ENCODE assay signal across 13 mouse cellular contexts in genomic region chr1:159551036-159551435, GRCm38 (mm10). TPM values are rescaled to one million over a fixed set of nuclear protein-coding genes. Genes with fewer than 3 reads are reported as not detected.
"Had no signal": no experiment of that assay in that cellular context is flagged by ENCODE, and none has a peak within 500 bp of the region (broad histone marks: within the 10 kb centered on the region; RNA-seq: fewer than 3 reads in every experiment).

No protein-coding gene starts in this region.

- H3K27ac ChIP-seq: kidney, embryonic 15.5 days; limb, embryonic 12.5 days; liver, embryonic 13.5 days; lung, embryonic 15.5 days; midbrain, embryonic 13.5 days; stomach, postnatal 0 days had no signal

- DNase-seq: kidney, postnatal 25 days; layer of hippocampus, adult 9-11 months; liver; liver, embryonic 13.5 days; liver, postnatal 0 days; thymus, postnatal 4 days had no signal

- H3K4me3 ChIP-seq: kidney, embryonic 15.5 days; limb, embryonic 12.5 days; liver, embryonic 13.5 days; lung, embryonic 15.5 days; midbrain, embryonic 13.5 days; myocyte had no signal

- H3K9ac ChIP-seq: kidney, embryonic 15.5 days; limb, embryonic 12.5 days; liver, embryonic 13.5 days; liver, postnatal 0 days; lung, embryonic 15.5 days; midbrain, embryonic 13.5 days had no signal

- H3K27me3 ChIP-seq: limb, embryonic 12.5 days; liver, embryonic 13.5 days; lung, embryonic 15.5 days had no signal

- ATAC-seq: liver, postnatal 0 days had no signal

- H3K4me1 ChIP-seq: liver, embryonic 13.5 days; lung, embryonic 15.5 days had no signal

- H3K9me3 ChIP-seq: kidney, embryonic 15.5 days; limb, embryonic 12.5 days; liver, embryonic 13.5 days; lung, embryonic 15.5 days; midbrain, embryonic 13.5 days had no signal

- H3K36me3 ChIP-seq: kidney, embryonic 15.5 days; limb, embryonic 12.5 days; liver, embryonic 13.5 days; lung, embryonic 15.5 days; midbrain, embryonic 13.5 days had no signal

- H3K4me2 ChIP-seq: kidney, embryonic 15.5 days; limb, embryonic 12.5 days; liver, embryonic 13.5 days; lung, embryonic 15.5 days; midbrain, embryonic 13.5 days had no signal

RNA-seq across cellular contexts. Expression of gene Tnr, which starts 27.5 kb away (rescaled TPM):
- total RNA-seq: megakaryocyte-erythroid progenitor cell, adult 5-6 weeks had no signal
- polyA plus RNA-seq: kidney, embryonic 15.5 days; limb, embryonic 12.5 days; liver, postnatal 0 days had no signal
